Mouse (Mus musculus) induced T-regulatory cell, adult 2 months (primary cell): ENCODE results near the gene Hlcs.

Source experiments
- DNase-seq: peaks from one replicate; pipeline ENCODE4 v3.0.0-alpha.2; 2012; ENCODE audit warnings: low read depth

Gene Hlcs

GRCm38 (mm10) chr16:94246058-94246784, 67.2 kb downstream of the Hlcs start:
- peak; percentile 53 for DNase-seq

GRCm38 (mm10) chr16:94241126-94241525, 72.2 kb downstream of the Hlcs start:
- peak; percentile 91 for DNase-seq

- DNase-seq: peak; percentile 78
Observed at GRCm38 (mm10) chr16:94240190-94240589, 73.2 kb downstream of the Hlcs start.

GRCm38 (mm10) chr16:94239567-94239966, 73.8 kb downstream of the Hlcs start:
- DNase-seq: peak; percentile 82

GRCm38 (mm10) chr16:94239146-94239545, 74.2 kb downstream of the Hlcs start:
- DNase-seq: peak; percentile 74

GRCm38 (mm10) chr16:94237130-94237484, 76.3 kb downstream of the Hlcs start:
- no peak for DNase-seq

- peak; percentile 96 for DNase-seq
Observed at GRCm38 (mm10) chr16:94236226-94237129, 76.9 kb downstream of the Hlcs start.

- DNase-seq: peak; percentile 75
Observed at GRCm38 (mm10) chr16:94235718-94236117, 77.7 kb downstream of the Hlcs start.

- DNase-seq: no peak
Observed at GRCm38 (mm10) chr16:94234202-94234601, 79.2 kb downstream of the Hlcs start.

GRCm38 (mm10) chr16:94230909-94231575, 82.3 kb downstream of the Hlcs start:
- no peak for DNase-seq

- no peak for DNase-seq
Observed at GRCm38 (mm10) chr16:94230499-94230898, 82.9 kb downstream of the Hlcs start.

- no peak for DNase-seq
Observed at GRCm38 (mm10) chr16:94229890-94230289, 83.5 kb downstream of the Hlcs start.

GRCm38 (mm10) chr16:94228858-94229555, 84.4 kb downstream of the Hlcs start:
- no peak for DNase-seq

GRCm38 (mm10) chr16:94227328-94228018, 85.9 kb downstream of the Hlcs start:
- DNase-seq: no peak

- DNase-seq: no peak
Observed at GRCm38 (mm10) chr16:94223363-94223720, 90.0 kb downstream of the Hlcs start.

GRCm38 (mm10) chr16:94222646-94223362, 90.6 kb downstream of the Hlcs start:
- DNase-seq: peak; percentile 46

- no peak for DNase-seq
Observed at GRCm38 (mm10) chr16:94210689-94211357, 102.5 kb downstream of the Hlcs start.

- DNase-seq: no peak
Observed at GRCm38 (mm10) chr16:94209626-94210025, 103.7 kb downstream of the Hlcs start.

- no peak for DNase-seq
Observed at GRCm38 (mm10) chr16:94208826-94209225, 104.5 kb downstream of the Hlcs start.

- no peak for DNase-seq
Observed at GRCm38 (mm10) chr16:94208152-94208551, 105.2 kb downstream of the Hlcs start.
